Mouse (Mus musculus) MEL (cell line): ENCODE results near the gene Fam133b. TPM values are rescaled to one million over a fixed set of nuclear protein-coding genes. Genes with fewer than 3 reads are reported as not detected.
A peak's percentile ranks its signal among the peaks of the same experiment; 100 is the strongest.

Experiments
- DNase-seq: peaks from one replicate; pipeline ENCODE4 v3.0.0; 2011; ENCODE audit warnings: low read depth, low spot score
- H3K27ac ChIP-seq: 2 replicates; pipeline ENCODE4 v1.5.1; 2012; ENCODE audit warnings: low read depth, mild to moderate bottlenecking, control low read depth, low read length, moderate library complexity; ENCODE audit not compliant: control insufficient read depth
- H3K27me3 ChIP-seq, 2 experiments: fragments of 150-350 bp in 1 of 2; sonication (generic) in 1 of 2; 2 replicates each; pipeline ENCODE4 v1.6.1; 2012; ENCODE audit warnings: low read length in 2 of 2, mild to moderate bottlenecking in 2 of 2, improper control_type of control experiment in 1 of 2, moderate library complexity in 1 of 2; ENCODE audit not compliant: insufficient read depth in 2 of 2, control insufficient read depth in 1 of 2
- H3K36me3 ChIP-seq, 2 experiments: 2 replicates each; pipeline ENCODE4 v1.6.1; 2012 to 2014; ENCODE audit warnings: low read length in 2 of 2, improper control_type of control experiment in 1 of 2, inconsistent platforms in 1 of 2, mild to moderate bottlenecking in 1 of 2; ENCODE audit not compliant: insufficient read depth in 2 of 2, control insufficient read depth in 1 of 2
- H3K4me1 ChIP-seq, 2 experiments: fragments of 150-350 bp in 1 of 2; sonication (generic) in 1 of 2; 2 replicates each; pipeline ENCODE4 v1.6.1; 2012; ENCODE audit warnings: low read length in 2 of 2, improper control_type of control experiment in 1 of 2, mild to moderate bottlenecking in 1 of 2; ENCODE audit not compliant: insufficient read depth in 2 of 2, control insufficient read depth in 1 of 2
- H3K4me3 ChIP-seq, 2 experiments: fragments of 150-350 bp in 1 of 2; sonication (generic) in 1 of 2; 2 replicates each; pipeline ENCODE4 v1.5.1; 2012; ENCODE audit warnings: low read depth in 2 of 2, low read length in 2 of 2, mild to moderate bottlenecking in 2 of 2, moderate library complexity in 2 of 2, control low read depth in 1 of 2, improper control_type of control experiment in 1 of 2; ENCODE audit not compliant: control insufficient read depth in 1 of 2, insufficient read depth in 1 of 2
- H3K79me2 ChIP-seq: 2 replicates; pipeline ENCODE4 v1.6.1; 2012; ENCODE audit warnings: mild to moderate bottlenecking, low read length, moderate library complexity; ENCODE audit not compliant: control insufficient read depth, poor library complexity, insufficient read depth
- H3K9ac ChIP-seq: 2 replicates; pipeline ENCODE4 v1.6.1; 2012; ENCODE audit warnings: low read depth, mild to moderate bottlenecking, control low read depth, low read length, moderate library complexity; ENCODE audit not compliant: control insufficient read depth, poor library complexity, severe bottlenecking
- H3K9me3 ChIP-seq: fragments of 150-350 bp; sonication (generic); replicated peaks from 2 replicates; pipeline ENCODE4 v1.6.1; 2012; ENCODE audit warnings: mild to moderate bottlenecking, low read length, improper control_type of control experiment, moderate library complexity; ENCODE audit not compliant: insufficient read depth
- BHLHE40 ChIP-seq: IDR thresholded peaks from 2 replicates; pipeline ENCODE4 v1.6.1; 2012; ENCODE audit warnings: low read depth, mild to moderate bottlenecking, inconsistent platforms, low read length, improper control_type of control experiment, borderline replicate concordance
- CHD1 ChIP-seq: IDR thresholded peaks from 2 replicates; pipeline ENCODE4 v1.6.1; 2012; ENCODE audit warnings: low read depth, mild to moderate bottlenecking, inconsistent platforms, low read length, improper control_type of control experiment
- E2F4 ChIP-seq: IDR thresholded peaks from 2 replicates; pipeline ENCODE4 v1.6.1; 2011; ENCODE audit warnings: low read depth, low read length, improper control_type of control experiment, borderline replicate concordance
- ETS1 ChIP-seq: IDR thresholded peaks from 2 replicates; pipeline ENCODE4 v1.6.1; 2012; ENCODE audit warnings: low read depth, mild to moderate bottlenecking, inconsistent platforms, low read length, improper control_type of control experiment, moderate library complexity
- GABPA ChIP-seq: IDR thresholded peaks from 2 replicates; pipeline ENCODE4 v1.6.1; 2012; ENCODE audit warnings: low read depth, mild to moderate bottlenecking, inconsistent platforms, low read length, improper control_type of control experiment, moderate library complexity
- JUND ChIP-seq: IDR thresholded peaks from 2 replicates; pipeline ENCODE4 v1.6.1; 2011; ENCODE audit warnings: low read depth, mild to moderate bottlenecking, improper control_type of control experiment, low read length
- KAT2A ChIP-seq: conservative IDR thresholded peaks from 2 replicates; pipeline ENCODE4 v1.6.1; 2012; ENCODE audit warnings: low read depth, low read length, improper control_type of control experiment, inconsistent platforms
- MAFK ChIP-seq: IDR thresholded peaks from 2 replicates; pipeline ENCODE4 v1.6.1; 2011; ENCODE audit warnings: low read depth, mild to moderate bottlenecking, low read length, improper control_type of control experiment, borderline replicate concordance
- MAX ChIP-seq: IDR thresholded peaks from 2 replicates; pipeline ENCODE4 v1.6.1; 2011; ENCODE audit warnings: low read length, improper control_type of control experiment
- NELFE ChIP-seq: IDR thresholded peaks from 2 replicates; pipeline ENCODE4 v1.6.1; 2011; ENCODE audit warnings: low read depth, low read length, improper control_type of control experiment
- RAD21 ChIP-seq: IDR thresholded peaks from 2 replicates; pipeline ENCODE4 v1.6.1; 2011; ENCODE audit warnings: mild to moderate bottlenecking, low read depth, low read length, improper control_type of control experiment
- TCF12 ChIP-seq: IDR thresholded peaks from 2 replicates; pipeline ENCODE4 v1.6.1; 2014; ENCODE audit warnings: low read depth, mild to moderate bottlenecking, inconsistent platforms, low read length, improper control_type of control experiment, moderate library complexity
- UBTF ChIP-seq: IDR thresholded peaks from 2 replicates; pipeline ENCODE4 v1.6.1; 2012; ENCODE audit warnings: low read depth, mild to moderate bottlenecking, inconsistent platforms, low read length, improper control_type of control experiment, moderate library complexity, borderline replicate concordance; ENCODE audit not compliant: insufficient read depth
- USF1 ChIP-seq: IDR thresholded peaks from 2 replicates; pipeline ENCODE4 v1.6.1; 2014; ENCODE audit warnings: low read depth, mild to moderate bottlenecking, inconsistent platforms, low read length, improper control_type of control experiment, moderate library complexity
- USF2 ChIP-seq, 2 experiments: IDR thresholded peaks; 2 replicates each; pipeline ENCODE4 v1.6.1; 2011 to 2012; ENCODE audit warnings: improper control_type of control experiment in 2 of 2, low read length in 2 of 2, borderline replicate concordance in 1 of 2, inconsistent platforms in 1 of 2, low read depth in 1 of 2, mild to moderate bottlenecking in 1 of 2; ENCODE audit not compliant: insufficient read depth in 1 of 2
- ZKSCAN1 ChIP-seq: IDR thresholded peaks from 2 replicates; pipeline ENCODE4 v1.6.1; 2012; ENCODE audit warnings: low read depth, mild to moderate bottlenecking, inconsistent platforms, low read length, improper control_type of control experiment, moderate library complexity
- ZMIZ1 ChIP-seq: IDR thresholded peaks from 2 replicates; pipeline ENCODE4 v1.6.1; 2012; ENCODE audit warnings: low read depth, mild to moderate bottlenecking, inconsistent platforms, low read length, improper control_type of control experiment, moderate library complexity
- ZNF384 ChIP-seq: IDR thresholded peaks from 2 replicates; pipeline ENCODE4 v1.6.1; 2012; ENCODE audit warnings: low read depth, mild to moderate bottlenecking, inconsistent platforms, low read length, improper control_type of control experiment
- polyA plus RNA-seq, 2 experiments: library from polyadenylated mRNA; stranded (reverse) in 1 of 2; unstranded in 1 of 2; fragments of >175 nt in 1 of 2; fragments of >200 nt in 1 of 2; gene quantifications; 2 replicates each; pipeline versions ENCODE4 v1.2.1 to v1.2.4; 2012; ENCODE audit warnings: low replicate concordance in 2 of 2, low read depth in 1 of 2; ENCODE audit not compliant: insufficient read length in 2 of 2, insufficient read depth in 1 of 2, missing spikeins in 1 of 2
- total RNA-seq: library from RNA; depleted of rRNA; stranded (reverse); fragments of 300-350 nt; gene quantifications from 2 replicates; pipeline ENCODE4 v1.2.3, GENCODE M21; 2012

Gene Fam133b
- total and polyA plus RNA-seq, 3 experiments, result 39.4 to 56.0 TPM; not detected in 1

DNA sequence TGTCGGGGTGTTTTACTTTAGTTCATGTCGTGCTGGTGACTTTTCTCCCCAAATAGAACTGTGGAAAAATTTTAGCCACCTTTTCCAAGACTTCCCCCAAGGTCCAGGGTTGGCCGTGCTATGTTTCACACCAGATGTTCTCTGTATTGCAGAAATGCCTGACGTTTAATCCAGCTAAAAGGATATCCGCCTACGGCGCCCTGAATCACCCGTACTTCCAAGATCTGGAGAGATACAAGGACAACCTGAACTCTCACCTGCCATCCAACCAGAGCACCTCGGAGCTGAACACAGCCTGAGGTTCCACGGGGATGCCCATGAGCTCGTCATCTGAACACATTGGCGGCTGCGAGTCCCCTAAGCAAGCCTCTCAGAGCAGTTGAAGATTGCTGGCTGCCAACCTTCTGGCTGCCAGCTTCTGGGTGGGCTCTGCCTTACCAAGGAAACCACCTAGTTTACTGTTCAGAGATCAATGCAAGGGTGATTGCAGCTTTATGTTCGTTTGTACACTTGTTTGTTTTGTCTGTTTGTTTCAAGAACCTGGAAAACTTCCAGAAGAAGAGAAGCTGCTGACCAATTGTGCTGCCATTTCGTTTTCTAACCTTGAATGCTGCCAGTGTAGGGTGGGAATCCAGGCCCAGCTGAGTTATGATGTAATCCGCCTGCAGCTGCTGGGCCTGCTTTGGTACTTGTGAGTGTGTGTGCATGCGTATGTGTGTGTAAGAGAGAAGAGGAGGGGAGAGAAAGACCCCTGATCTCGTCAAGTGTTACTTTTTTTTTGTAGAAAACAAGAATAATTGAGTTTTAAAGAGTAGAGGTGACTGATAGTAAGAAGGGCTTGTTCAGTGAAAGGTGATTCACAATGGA, 22.9 kb upstream of the Fam133b start:
- Histone ChIP-seq H3K9ac (no peak overlapping the region), H3K4me3 (no peak overlapping the region), H3K9me3 (no peaks in the 10 kb centered on the region), H3K4me1 (peaks cover 3 to 5% of the 10 kb centered on the region in 2 experiments; a peak in 2 of 4 replicates), H3K36me3 (peaks cover 1 to 90% of the 10 kb centered on the region in 2 experiments), H3K27me3 (no peaks in the 10 kb centered on the region), H3K79me2 (peaks cover 5% of the 10 kb centered on the region; the same call in 1 of the 2 replicates), H3K27ac (no peak overlapping the region)
- no peak for DNase-seq
- no peak for TF ChIP-seq KAT2A
- no peak for TF ChIP-seq MAX
- no peak for TF ChIP-seq ZKSCAN1
- no peak for TF ChIP-seq E2F4
- no peak for TF ChIP-seq USF2 (IDR thresholded peaks at IDR 0.05; ENCODE audit: borderline replicate concordance in 1 of 2, insufficient read depth in 1 of 2, low read depth in 1 of 2, low read length in 2 of 2)
- 0 out of 2 replicates have a peak, but pooled peaks have one; percentile 29 for TF ChIP-seq ZMIZ1

DNA sequence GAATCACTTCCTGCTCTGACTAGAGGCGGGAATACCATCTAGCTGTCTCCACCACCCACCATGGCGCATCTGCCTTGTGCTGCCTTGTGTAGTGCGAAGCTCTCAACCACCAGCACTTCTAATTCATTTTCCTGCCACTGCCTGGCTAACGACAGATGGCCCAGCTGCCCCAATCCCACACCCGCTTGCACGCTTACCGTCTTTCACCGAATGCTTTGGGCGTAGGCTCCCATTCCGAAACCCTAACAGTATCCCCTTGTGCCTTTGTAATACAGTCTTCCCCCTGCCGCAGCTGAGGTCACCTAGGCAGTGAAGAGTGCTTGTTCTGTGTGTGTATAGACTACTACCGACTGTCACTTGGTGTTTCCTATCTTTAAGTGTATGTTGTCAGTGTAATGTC, 21.9 kb upstream of the Fam133b start:
- Histone ChIP-seq H3K9ac (no peak overlapping the region), H3K27ac (no peak overlapping the region), H3K4me3 (no peak overlapping the region), H3K36me3 (peaks cover 0 to 85% of the 10 kb centered on the region in 2 experiments; a peak in 2 of 4 replicates), H3K4me1 (peaks cover 0 to 3% of the 10 kb centered on the region in 2 experiments; a peak in 1 of 4 replicates), H3K9me3 (no peaks in the 10 kb centered on the region), H3K79me2 (no peaks in the 10 kb centered on the region), H3K27me3 (no peaks in the 10 kb centered on the region)
- TF ChIP-seq BHLHE40 (no peak), E2F4 (no peak), CHD1 (no peak), TCF12 (no peak), NELFE (no peak), USF1 (no peak), UBTF (no peak)
- no peak for DNase-seq

GRCm38 (mm10) chr5:3522826-3523225, 20.8 kb upstream of the Fam133b start:
- Histone ChIP-seq H3K36me3 (peaks cover 0 to 74% of the 10 kb centered on the region in 2 experiments; a peak in 2 of 4 replicates), H3K27ac (no peak overlapping the region), H3K79me2 (no peaks in the 10 kb centered on the region), H3K9me3 (no peaks in the 10 kb centered on the region), H3K4me1 (no peaks in the 10 kb centered on the region), H3K9ac (no peak overlapping the region), H3K27me3 (no peaks in the 10 kb centered on the region), H3K4me3 (no peak overlapping the region)
- TF ChIP-seq MAFK, result no peak
- TF ChIP-seq ZNF384, result no peak
- no peak for TF ChIP-seq ETS1
- no peak for TF ChIP-seq JUND
- no peak for TF ChIP-seq GABPA
- TF ChIP-seq RAD21, result no peak
- DNase-seq, result no peak
